ENCODE assay signal across 22 mouse cellular contexts in genomic region chr12:28603494-28603893, GRCm38 (mm10). TPM values are rescaled to one million over a fixed set of nuclear protein-coding genes. Genes with fewer than 3 reads are reported as not detected.
"Had no signal": no experiment of that assay in that cellular context is flagged by ENCODE, and none has a peak within 500 bp of the region (broad histone marks: within the 10 kb centered on the region; RNA-seq: fewer than 3 reads in every experiment).

No protein-coding gene starts in this region.

- DNase-seq: kidney, postnatal 14 days; lung, embryonic 14.5 days; lung, postnatal 14 days; right cerebral cortex, adult 18-20 months; right cerebral cortex, postnatal 25 days; thymus, postnatal 36 days had no signal

- H3K4me1 ChIP-seq: liver, embryonic 12.5 days had no signal

- H3K27ac ChIP-seq: kidney, embryonic 15.5 days; left cerebral cortex, adult 2 months; limb, embryonic 15.5 days; liver, embryonic 12.5 days; macrophage; neural tube, embryonic 15.5 days had no signal

- H3K4me2 ChIP-seq: kidney, embryonic 15.5 days; limb, embryonic 15.5 days; liver, embryonic 12.5 days; lung, embryonic 14.5 days; midbrain, embryonic 11.5 days; neural tube, embryonic 15.5 days had no signal

- ATAC-seq: liver, embryonic 12.5 days; midbrain, embryonic 16.5 days had no signal

- H3K9ac ChIP-seq: kidney, embryonic 15.5 days; limb, embryonic 15.5 days; liver, embryonic 12.5 days; lung, embryonic 14.5 days; neural tube, embryonic 15.5 days had no signal

- H3K27me3 ChIP-seq: neural tube, embryonic 15.5 days had no signal

- H3K9me3 ChIP-seq: kidney, embryonic 15.5 days; limb, embryonic 15.5 days; liver, embryonic 12.5 days; megakaryocyte, embryonic 14.5 days; neural tube, embryonic 15.5 days had no signal

- H3K4me3 ChIP-seq: kidney, embryonic 15.5 days; left cerebral cortex, adult 2 months; limb, embryonic 15.5 days; liver, embryonic 12.5 days; megakaryocyte, embryonic 14.5 days; neural tube, embryonic 15.5 days had no signal

- H3K36me3 ChIP-seq: kidney, embryonic 15.5 days; limb, embryonic 15.5 days; liver, embryonic 12.5 days; neural tube, embryonic 15.5 days had no signal

RNA-seq across cellular contexts. Expression of gene Colec11, which starts 19.7 kb away (rescaled TPM):
- polyA plus RNA-seq: macrophage had no signal

RNA-seq across cellular contexts. Expression of gene Allc, which starts 21.2 kb away (rescaled TPM):
- polyA plus RNA-seq: kidney, embryonic 15.5 days; large intestine, adult 2 months; limb, embryonic 11.5 days; limb, embryonic 15.5 days; liver, embryonic 12.5 days; liver, embryonic 16.5 days; lung, embryonic 14.5 days; macrophage; midbrain, embryonic 11.5 days; neural tube, embryonic 11.5 days; small intestine, adult 2 months; stomach, embryonic 16.5 days; thymus, postnatal 0 days had no signal

RNA-seq across cellular contexts. Expression of gene Dcdc2c, which starts 51.3 kb away (rescaled TPM):
- polyA plus RNA-seq: kidney, embryonic 15.5 days; large intestine, adult 2 months; limb, embryonic 11.5 days; liver, embryonic 12.5 days; liver, embryonic 16.5 days; macrophage; midbrain, embryonic 16.5 days; neural tube, embryonic 11.5 days; small intestine, adult 2 months; stomach, embryonic 16.5 days had no signal
